Mouse (Mus musculus) embryonic facial prominence, embryonic 13.5 days (tissue): Measurements from ENCODE around the gene Spryd3. TPM values are rescaled to one million over a fixed set of nuclear protein-coding genes. Genes with fewer than 3 reads are reported as not detected.

Experiments
- ATAC-seq: fragments of 200-750 bp; cut with Nextera tagmentation; 2 replicates; pipeline ENCODE4 v1.8.0; 2017; ENCODE audit warnings: low read depth; ENCODE audit not compliant: insufficient number of reproducible peaks, insufficient read depth, low FRiP score, low TSS enrichment
- H3K27ac ChIP-seq: fragments of 300-500 bp; sonication (generic); 2 replicates; pipeline ENCODE4 v1.5.1; 2015; ENCODE audit warnings: moderate library complexity, mild to moderate bottlenecking, inconsistent platforms
- H3K27me3 ChIP-seq: fragments of 300-500 bp; sonication (generic); 2 replicates; pipeline ENCODE4 v1.6.1; 2015; ENCODE audit warnings: mild to moderate bottlenecking, inconsistent platforms
- H3K36me3 ChIP-seq: fragments of 300-500 bp; sonication (generic); 2 replicates; pipeline ENCODE4 v1.6.1; 2015; ENCODE audit warnings: mild to moderate bottlenecking, inconsistent platforms
- H3K4me1 ChIP-seq: fragments of 300-500 bp; sonication (generic); 2 replicates; pipeline ENCODE4 v1.6.1; 2015; ENCODE audit warnings: inconsistent platforms
- H3K4me2 ChIP-seq: fragments of 300-500 bp; sonication (generic); 2 replicates; pipeline ENCODE4 v1.6.1; 2015; ENCODE audit warnings: moderate library complexity, mild to moderate bottlenecking, inconsistent platforms
- H3K4me3 ChIP-seq: fragments of 300-500 bp; sonication (generic); 2 replicates; pipeline ENCODE4 v1.5.1; 2015; ENCODE audit warnings: mild to moderate bottlenecking, inconsistent platforms
- H3K9ac ChIP-seq: fragments of 300-500 bp; sonication (generic); 2 replicates; pipeline ENCODE4 v1.6.1; 2015; ENCODE audit warnings: mild to moderate bottlenecking, inconsistent platforms
- H3K9me3 ChIP-seq: fragments of 300-500 bp; sonication (generic); 2 replicates; pipeline ENCODE4 v1.6.1; 2016; ENCODE audit warnings: inconsistent platforms
- WGBS: fragments of 180-500 bp; shearing (Covaris S2); methylation state at CpG from one replicate; pipeline ENCODE4 v1.1.7; 2015; ENCODE audit warnings: mixed read lengths; 5-methylcytosine and 5-hydroxymethylcytosine counted together
- polyA plus RNA-seq: library from polyadenylated mRNA; unstranded; fragments of >200 nt; fragmentation: Nextera tagmentation; extraction: Ambion mirVana; gene quantifications from 2 replicates; pipeline ENCODE4 v1.2.1, GENCODE M21; 2015

The Spryd3 gene
- polyA plus RNA-seq, 1 experiment from 2014 or later = 21.6 TPM

DNA sequence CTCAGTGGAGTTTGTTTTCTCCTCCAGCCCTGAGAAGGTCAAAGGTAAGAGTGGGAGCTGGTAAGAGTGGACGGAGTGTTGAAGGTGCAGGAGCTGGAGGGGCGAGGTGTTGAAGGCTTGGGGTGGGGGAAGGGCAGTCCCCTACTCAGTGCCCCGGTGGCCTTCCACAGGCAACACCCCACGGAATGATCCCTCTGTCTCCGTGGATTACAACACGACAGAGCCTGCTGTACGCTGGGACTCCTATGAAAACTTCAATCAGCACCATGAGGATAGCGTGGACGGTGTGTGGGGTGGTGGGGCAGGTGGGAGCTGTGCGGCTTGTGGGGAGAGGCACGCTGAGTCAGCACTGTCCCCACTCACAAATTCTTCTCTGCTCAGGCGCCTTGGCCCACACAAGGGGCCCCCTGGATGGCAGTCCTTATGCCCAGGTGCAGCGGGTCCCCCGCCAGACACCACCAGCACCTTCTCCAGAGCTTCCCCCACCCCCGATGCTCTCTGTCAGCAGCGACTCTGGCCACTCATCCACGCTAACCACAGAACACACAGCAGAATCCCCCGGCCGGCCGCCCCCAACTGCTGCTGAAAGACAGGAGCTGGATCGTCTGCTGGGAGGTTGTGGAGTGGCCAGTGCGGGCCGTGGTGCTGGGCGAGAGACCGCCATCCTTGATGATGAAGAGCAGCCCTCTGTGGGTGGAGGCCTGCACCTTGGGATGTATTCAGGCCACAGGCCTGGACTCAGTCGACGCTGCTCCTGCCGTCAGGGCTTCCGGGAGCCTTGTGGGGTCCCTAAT, 25.1 kb downstream of the Spryd3 start:
- H3K9ac ChIP-seq = no peak overlapping the region
- H3K27me3 ChIP-seq = peaks cover 10% of the 10 kb centered on the region
- H3K27ac ChIP-seq = no peak overlapping the region
- no peak overlapping the region for H3K4me2 ChIP-seq
- H3K4me1 ChIP-seq = peaks cover 38% of the 10 kb centered on the region
- no peak for ATAC-seq
- 81% methylated on average over 29 of the region's 29 CpGs for WGBS
- no peak overlapping the region for H3K4me3 ChIP-seq
- H3K9me3 ChIP-seq = no peaks in the 10 kb centered on the region
- peaks cover 99% of the 10 kb centered on the region for H3K36me3 ChIP-seq

DNA sequence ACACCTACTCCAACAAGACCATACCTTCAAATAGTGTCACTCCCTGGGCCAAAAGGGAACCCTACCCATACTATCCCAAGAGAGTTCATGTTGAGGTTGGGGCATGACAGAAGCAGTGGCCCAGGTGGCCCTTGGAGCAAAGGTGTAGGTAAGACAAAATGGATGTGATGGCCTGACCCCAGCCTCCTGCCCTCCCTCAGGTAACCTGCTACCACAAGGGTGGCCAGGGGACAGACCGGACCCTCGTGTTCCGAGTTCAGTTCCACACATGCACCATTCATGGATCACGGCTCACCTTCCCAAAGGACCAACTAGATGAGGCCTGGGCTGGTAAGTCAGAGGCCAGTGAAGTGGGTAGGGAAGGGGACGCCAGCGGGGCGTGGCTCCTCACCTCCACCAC, 25.8 kb downstream of the Spryd3 start:
- no peak overlapping the region for H3K4me3 ChIP-seq
- no peak overlapping the region for H3K4me2 ChIP-seq
- H3K9ac ChIP-seq = no peak overlapping the region
- H3K4me1 ChIP-seq = peaks cover 43% of the 10 kb centered on the region
- peaks cover 13% of the 10 kb centered on the region for H3K27me3 ChIP-seq
- peaks cover 99% of the 10 kb centered on the region for H3K36me3 ChIP-seq
- no peak for ATAC-seq
- no peak overlapping the region for H3K27ac ChIP-seq
- WGBS = 91% methylated on average over 7 of the region's 7 CpGs
- no peaks in the 10 kb centered on the region for H3K9me3 ChIP-seq

DNA sequence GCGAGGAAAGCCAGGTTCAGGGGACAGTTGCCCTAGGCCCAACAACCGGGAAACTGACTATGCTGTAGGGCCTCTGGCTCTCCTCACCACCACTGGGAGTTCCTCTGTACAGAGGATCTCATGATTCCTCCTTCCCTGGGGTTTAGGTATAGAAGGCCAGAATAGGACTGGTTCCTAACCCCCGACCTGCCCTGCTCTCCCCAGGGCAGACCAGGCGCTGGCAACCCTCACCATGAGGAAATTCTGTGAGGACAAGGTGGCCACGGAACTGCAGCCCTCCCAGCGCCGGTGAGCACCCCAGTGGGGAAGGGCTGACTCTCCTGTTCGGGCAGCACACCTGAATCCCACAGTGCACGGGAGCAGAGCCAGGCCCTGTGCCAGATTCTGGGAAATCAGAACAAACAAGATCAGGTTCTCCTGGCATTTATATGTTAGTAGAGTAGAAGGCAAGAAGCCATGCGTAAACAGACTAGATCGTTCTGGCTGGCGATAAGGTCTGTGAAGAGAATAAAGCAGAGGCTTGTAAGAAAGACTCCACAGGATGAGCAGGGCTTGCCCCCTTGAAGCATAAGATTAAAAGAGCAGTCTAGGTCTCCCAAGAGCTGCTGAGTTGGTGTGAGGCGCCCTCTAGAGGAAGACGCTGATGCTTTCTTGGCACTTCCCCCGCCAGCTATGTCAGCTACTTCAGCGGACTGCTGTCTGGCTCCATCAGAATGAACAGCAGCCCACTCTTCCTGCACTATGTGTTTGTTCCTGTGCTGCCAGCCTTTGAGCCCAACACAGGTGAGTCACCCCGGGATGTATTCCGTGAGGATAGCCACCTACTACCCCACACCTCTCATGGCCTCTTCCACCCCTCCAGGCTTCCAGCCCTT, 27.1 kb downstream of the Spryd3 start:
- Histone ChIP-seq H3K9me3 (no peaks in the 10 kb centered on the region), H3K27ac (peak overlapping the region; percentile 62), H3K4me1 (peaks cover 56% of the 10 kb centered on the region), H3K36me3 (peaks cover 88% of the 10 kb centered on the region), H3K4me2 (0 out of 2 replicates have a peak overlapping the region, but pooled peaks have one; percentile 11), H3K27me3 (peaks cover 13% of the 10 kb centered on the region), H3K4me3 (no peak overlapping the region), H3K9ac (peak overlapping the region; percentile 40; the same call in 1 of the 2 replicates)
- WGBS = 55% methylated on average over 18 of the region's 18 CpGs
- no peak for ATAC-seq

DNA sequence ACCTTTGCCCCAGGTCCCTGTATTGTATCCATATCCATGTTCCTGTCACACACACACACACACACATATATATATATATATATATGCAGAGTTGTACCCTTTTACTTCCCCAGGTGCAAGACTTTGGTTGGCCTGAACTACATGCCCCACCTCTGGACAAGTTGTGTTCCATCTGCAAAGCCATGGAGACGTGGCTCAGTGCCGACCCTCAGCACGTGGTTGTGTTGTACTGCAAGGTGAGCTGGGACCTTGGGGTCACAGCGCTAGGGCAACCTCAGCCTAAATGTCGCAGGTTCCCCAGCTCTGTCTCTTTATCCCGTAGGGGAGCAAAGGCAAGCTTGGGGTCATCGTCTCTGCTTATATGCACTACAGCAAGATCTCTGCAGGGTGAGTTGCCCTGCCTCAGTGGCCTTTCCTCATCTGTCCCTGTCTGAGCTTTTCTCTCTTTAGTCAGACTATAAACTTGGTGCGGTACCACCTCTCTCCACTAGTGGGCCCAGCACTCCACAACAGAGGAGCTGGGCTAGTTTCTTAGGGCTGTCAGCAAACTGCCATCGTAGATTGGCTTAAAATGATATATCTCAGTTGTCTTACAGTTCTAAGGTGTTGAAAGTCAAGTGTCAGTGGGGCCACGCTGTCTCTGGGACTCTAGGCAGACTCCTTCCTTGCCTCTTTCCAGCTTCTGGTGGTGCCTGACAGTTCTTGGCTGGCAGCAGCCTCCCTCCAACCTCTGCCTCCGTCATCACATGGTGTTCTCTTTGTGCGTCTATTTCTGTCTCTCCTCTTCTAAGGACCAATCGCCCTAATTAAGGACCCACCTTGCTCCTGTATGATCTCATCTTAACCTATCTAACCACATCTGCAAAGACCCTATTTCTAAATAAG, 28.1 kb downstream of the Spryd3 start:
- peaks cover 79% of the 10 kb centered on the region for H3K36me3 ChIP-seq
- H3K4me3 ChIP-seq = no peak overlapping the region

DNA sequence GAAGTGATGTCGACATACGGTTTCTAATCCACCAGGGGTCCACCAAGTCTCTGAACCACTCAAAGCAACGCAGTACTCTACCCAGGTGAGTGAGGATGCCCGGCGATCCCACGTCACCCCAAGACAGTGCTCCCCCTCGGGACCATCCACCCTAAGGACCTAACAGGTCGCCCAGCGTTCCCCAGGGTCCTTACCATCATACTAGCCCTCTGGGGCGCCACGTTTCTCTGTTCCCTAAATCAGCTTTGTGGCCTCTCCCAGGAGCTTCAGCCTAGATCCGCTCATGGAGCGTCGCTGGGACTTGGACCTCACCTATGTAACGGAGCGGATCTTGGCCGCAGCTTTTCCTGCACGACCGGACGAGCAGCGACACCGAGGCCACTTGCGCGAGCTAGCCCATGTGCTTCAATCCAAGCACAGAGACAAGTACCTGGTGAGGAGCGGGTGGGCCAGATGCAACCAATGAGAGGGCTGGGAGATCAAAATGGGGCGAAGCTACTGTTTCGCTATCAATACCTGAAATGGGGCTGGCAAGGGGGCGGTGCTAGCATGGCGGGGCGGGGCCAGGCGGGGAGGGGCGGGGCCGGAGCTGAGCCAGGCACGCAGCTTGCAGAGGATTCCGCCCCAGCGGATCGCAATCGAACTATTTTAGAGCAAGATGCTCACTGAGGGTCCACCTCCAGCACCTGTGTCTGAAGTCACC, 29.1 kb downstream of the Spryd3 start:
- H3K27ac ChIP-seq = 0 out of 2 replicates have a peak overlapping the region, but pooled peaks have one; percentile 99
- WGBS = 18% methylated on average over 38 of the region's 38 CpGs

More for the DNA sequence above, 28.1 kb downstream of the Spryd3 start:
- H3K9me3 ChIP-seq = no peaks in the 10 kb centered on the region
- ATAC-seq = no peak
- 0 out of 2 replicates have a peak overlapping the region, but pooled peaks have one; percentile 62 for H3K27ac ChIP-seq
- peak overlapping the region; percentile 52 for H3K4me2 ChIP-seq
- peaks cover 13% of the 10 kb centered on the region for H3K27me3 ChIP-seq
- H3K9ac ChIP-seq = no peak overlapping the region
- H3K4me1 ChIP-seq = peaks cover 65% of the 10 kb centered on the region
- WGBS = 41% methylated on average over 13 of the region's 13 CpGs

DNA sequence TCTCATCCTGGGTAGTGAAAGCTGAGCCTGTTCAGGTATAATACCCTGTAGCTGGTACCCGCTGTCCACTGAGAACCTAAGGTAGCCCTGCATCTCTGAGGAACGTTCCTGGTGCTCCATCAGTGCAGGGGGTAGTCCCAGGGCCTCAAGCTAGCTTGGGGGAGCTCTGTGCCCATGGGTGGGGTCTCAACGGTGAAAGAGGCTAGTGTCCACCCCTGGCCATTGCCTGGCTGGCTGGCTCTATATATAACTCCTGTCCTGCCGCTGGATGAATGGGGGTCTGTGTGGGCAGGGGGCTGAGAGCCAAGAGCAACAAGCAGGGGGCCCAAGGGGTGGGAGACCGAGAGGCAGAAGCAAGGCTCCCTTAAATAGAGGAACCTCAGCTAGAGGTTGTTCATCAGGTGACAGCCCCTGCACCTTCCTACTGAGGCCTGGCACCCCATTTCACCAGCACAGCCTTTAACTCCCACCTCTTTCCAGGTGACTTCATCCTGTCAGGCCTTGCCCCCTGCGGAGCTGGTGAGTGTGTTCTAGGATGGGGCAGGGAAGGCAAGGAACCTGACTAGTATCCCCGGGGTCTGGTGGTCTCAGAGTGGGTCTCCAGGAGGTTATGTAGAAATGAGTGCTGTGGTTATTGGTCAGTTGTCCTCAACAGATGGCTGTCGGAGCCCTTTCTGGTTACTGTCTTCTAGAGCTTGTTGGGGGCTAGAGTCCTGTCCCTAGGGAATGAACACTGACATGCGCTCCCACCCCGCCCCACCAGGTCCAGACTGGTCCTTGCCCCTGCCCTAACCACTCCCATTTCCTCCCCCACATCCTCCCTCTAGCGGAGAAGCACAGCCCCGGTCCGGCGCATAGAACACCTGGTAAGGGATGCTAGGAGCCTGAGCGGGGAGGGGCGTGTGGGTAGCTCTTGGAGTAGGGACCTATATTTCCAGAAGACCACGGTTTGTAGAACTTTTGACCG, 30.0 kb downstream of the Spryd3 start:
- no peak; the same call in 1 of the 2 replicates for ATAC-seq
- Histone ChIP-seq H3K9ac (peak overlapping the region; percentile 40; the same call in 1 of the 2 replicates), H3K9me3 (no peaks in the 10 kb centered on the region), H3K36me3 (peaks cover 60% of the 10 kb centered on the region), H3K4me2 (peak overlapping the region; percentile 52), H3K27me3 (peaks cover 13% of the 10 kb centered on the region), H3K4me3 (peak overlapping the region; percentile 23), H3K27ac (peak overlapping the region; percentile 99), H3K4me1 (peaks cover 84% of the 10 kb centered on the region)
- WGBS = 34% methylated on average over 18 of the region's 18 CpGs

More for the DNA sequence above, 29.1 kb downstream of the Spryd3 start:
- peaks cover 68% of the 10 kb centered on the region for H3K36me3 ChIP-seq
- 0 out of 2 replicates have a peak overlapping the region, but pooled peaks have one; percentile 36 for H3K9ac ChIP-seq
- peak overlapping the region; percentile 52 for H3K4me2 ChIP-seq
- no peak for ATAC-seq
- peaks cover 13% of the 10 kb centered on the region for H3K27me3 ChIP-seq
- H3K4me3 ChIP-seq = peak overlapping the region; percentile 23
- H3K9me3 ChIP-seq = no peaks in the 10 kb centered on the region
- H3K4me1 ChIP-seq = peaks cover 76% of the 10 kb centered on the region

DNA sequence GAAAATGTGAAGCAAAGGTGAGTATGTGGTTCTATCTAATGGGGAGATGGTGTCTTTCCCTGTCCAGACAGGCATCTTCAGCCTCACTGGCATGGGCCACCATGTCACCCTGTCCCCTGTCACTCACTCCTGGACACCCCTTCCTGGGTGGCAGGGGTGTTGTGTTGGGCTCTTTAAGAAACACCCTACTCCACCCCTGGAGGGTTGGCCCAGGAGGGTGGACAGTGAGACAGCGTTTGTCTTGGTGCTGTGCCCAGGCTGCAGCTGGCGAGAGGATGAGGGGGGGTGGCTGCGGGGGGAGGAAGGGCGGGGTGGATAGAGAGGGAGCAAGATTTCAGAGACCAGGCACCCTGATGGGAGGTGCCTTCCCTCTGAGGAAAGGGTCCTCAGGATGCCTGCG, 30.7 kb downstream of the Spryd3 start:
- H3K9ac ChIP-seq = peak overlapping the region; percentile 36; the same call in 1 of the 2 replicates
- 67% methylated on average over 5 of the region's 5 CpGs for WGBS
- H3K9me3 ChIP-seq = no peaks in the 10 kb centered on the region
- no peak for ATAC-seq
- peaks cover 53% of the 10 kb centered on the region for H3K36me3 ChIP-seq
- peak overlapping the region; percentile 52 for H3K4me2 ChIP-seq
- peaks cover 87% of the 10 kb centered on the region for H3K4me1 ChIP-seq
- peaks cover 13% of the 10 kb centered on the region for H3K27me3 ChIP-seq
- H3K27ac ChIP-seq = peak overlapping the region; percentile 99
- peak overlapping the region; percentile 4; the same call in 1 of the 2 replicates for H3K4me3 ChIP-seq

DNA sequence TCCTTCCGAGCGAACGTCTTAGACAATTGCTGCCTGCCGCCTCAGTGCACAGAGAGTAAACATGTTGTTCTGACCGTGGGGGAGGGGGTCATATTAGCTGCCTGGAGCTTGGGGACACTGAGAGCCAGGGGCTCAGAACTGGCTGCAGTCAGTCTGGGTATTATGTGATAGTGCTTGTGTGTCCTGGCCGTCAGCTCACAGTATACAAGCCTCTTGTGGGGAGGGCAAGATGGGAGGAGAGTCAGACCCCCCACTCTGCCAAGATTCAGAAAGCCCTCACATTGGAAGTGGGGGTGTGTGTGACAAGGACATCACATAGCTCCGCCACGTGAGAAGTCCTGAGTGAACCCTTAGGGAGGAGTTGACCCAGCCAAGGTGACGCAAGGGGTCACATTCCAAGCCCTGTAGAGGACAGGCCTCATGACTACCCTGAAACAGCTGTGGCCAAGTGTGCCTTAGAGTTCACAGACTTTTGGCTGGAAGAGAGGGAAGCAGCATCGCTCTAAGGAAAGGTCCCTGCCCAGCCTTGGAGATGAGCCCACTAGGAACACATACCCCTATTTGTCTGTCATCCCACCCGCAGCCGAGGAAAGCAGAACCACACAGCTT, 32.0 kb downstream of the Spryd3 start:
- no peak for ATAC-seq
- WGBS = 14% methylated on average over 12 of the region's 12 CpGs
- Histone ChIP-seq H3K4me2 (peak overlapping the region; percentile 81), H3K27ac (peak overlapping the region; percentile 99), H3K4me1 (peaks cover 90% of the 10 kb centered on the region), H3K9me3 (no peaks in the 10 kb centered on the region), H3K4me3 (peak overlapping the region; percentile 52), H3K27me3 (peaks cover 13% of the 10 kb centered on the region), H3K36me3 (peaks cover 40% of the 10 kb centered on the region), H3K9ac (peak overlapping the region; percentile 81)

DNA sequence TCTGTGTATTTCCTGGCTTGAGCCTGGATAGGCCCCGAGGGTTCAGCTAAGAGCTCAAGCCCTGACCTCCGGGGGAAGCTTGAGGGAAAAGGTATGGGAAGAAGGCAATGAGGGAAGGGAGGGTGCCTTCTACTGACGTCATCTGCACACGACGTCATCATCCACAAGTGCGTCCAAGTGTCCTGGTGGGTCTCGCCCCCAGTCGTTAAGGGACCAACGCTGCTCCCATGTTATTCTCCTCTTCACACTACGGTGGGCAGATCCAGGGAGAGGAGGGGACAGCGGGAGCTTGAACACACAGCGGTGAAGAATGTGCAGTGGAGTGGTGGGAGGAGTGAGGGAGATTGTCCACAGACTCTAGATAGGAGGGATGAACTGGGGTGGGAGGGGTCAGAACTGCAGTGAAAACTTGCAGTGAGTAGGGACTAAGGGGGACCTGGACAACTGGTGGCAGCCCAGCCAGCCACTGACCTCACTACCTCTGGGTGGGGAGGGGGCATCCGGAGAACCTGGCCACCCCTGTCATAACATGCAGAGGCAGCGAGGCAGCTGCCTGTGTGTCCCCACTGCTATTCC, 32.6 kb downstream of the Spryd3 start:
- H3K9ac ChIP-seq = peak overlapping the region; percentile 81
- H3K4me1 ChIP-seq = peaks cover 90% of the 10 kb centered on the region
- peaks cover 34% of the 10 kb centered on the region for H3K36me3 ChIP-seq
- peaks cover 13% of the 10 kb centered on the region for H3K27me3 ChIP-seq
- H3K4me3 ChIP-seq = peak overlapping the region; percentile 52
- no peak for ATAC-seq
- 5% methylated on average over 14 of the region's 14 CpGs for WGBS
- peak overlapping the region; percentile 99 for H3K27ac ChIP-seq
- peak overlapping the region; percentile 81 for H3K4me2 ChIP-seq
- no peaks in the 10 kb centered on the region for H3K9me3 ChIP-seq
